ENCODE assay signal across 8 mouse cellular contexts in the genomic region with DNA sequence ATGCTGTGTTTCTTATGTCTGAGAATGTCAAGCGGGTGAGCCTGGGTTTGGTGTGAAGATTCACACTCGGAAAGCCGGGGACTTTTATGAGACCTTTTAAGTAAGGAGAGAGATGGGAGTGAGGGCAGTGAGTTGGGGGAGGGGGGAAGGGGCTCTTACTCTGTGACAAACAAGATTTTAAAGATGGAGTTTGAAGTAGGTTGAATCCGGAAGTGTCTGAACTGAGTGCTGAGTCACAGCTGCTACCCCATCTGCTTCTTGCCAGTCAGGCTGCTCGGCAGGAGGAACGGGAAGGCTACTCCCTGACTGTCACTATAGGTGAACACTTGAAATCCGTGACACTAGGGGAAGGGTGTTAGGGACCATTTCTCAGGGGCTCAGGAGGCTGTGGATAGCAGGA. TPM values are rescaled to one million over a fixed set of nuclear protein-coding genes. Genes with fewer than 3 reads are reported as not detected.
DNase-seq lines count a peak whose midpoint lies in the region; ATAC-seq lines count a peak whose summit lies in the region.

No protein-coding gene starts in this region.

- DNase-seq in hindbrain, embryonic 11.5 days (ENCODE audit: low spot score) = peak; percentile 18
- peak; percentile 60 to 61 for DNase-seq in frontal cortex, postnatal 36 days (ENCODE audit: low spot score in 2 of 2)
- DNase-seq in right cerebral cortex, postnatal 4 days = peak; percentile 22
- DNase-seq in cerebellum, adult 9-10 months = no peak

- WGBS in hindbrain, embryonic 11.5 days = 41% methylated on average over 7 of the region's 7 CpGs
- WGBS in hindbrain, embryonic 12.5 days = 34% methylated on average over 7 of the region's 7 CpGs

- ATAC-seq in hindbrain, embryonic 11.5 days (ENCODE audit: low FRiP score) = no peak
- ATAC-seq in hindbrain, embryonic 12.5 days (ENCODE audit: low FRiP score) = no peak
- no peak for ATAC-seq in inflammation-experienced regulatory T-cells, adult 6 months
- ATAC-seq in erythroid progenitor cell, adult 5-6 weeks (replicated peaks; ENCODE audit: low FRiP score, poor library complexity, severe bottlenecking) = no peak

- H3K9ac ChIP-seq in hindbrain, embryonic 11.5 days (ENCODE audit: low read depth, low read length) = no peak overlapping the region
- H3K9ac ChIP-seq in hindbrain, embryonic 12.5 days = no peak overlapping the region

- no peaks in the 10 kb centered on the region for H3K27me3 ChIP-seq in hindbrain, embryonic 11.5 days (ENCODE audit: control insufficient read depth, insufficient read depth, low read length)
- no peaks in the 10 kb centered on the region for H3K27me3 ChIP-seq in hindbrain, embryonic 12.5 days
- no peaks in the 10 kb centered on the region for H3K27me3 ChIP-seq in megakaryocyte, embryonic 14.5 days (replicated peaks)

- H3K4me3 ChIP-seq in hindbrain, embryonic 11.5 days (ENCODE audit: low read depth, low read length) = no peak overlapping the region
- no peak overlapping the region for H3K4me3 ChIP-seq in hindbrain, embryonic 12.5 days
- peak overlapping the region; percentile 84 for H3K4me3 ChIP-seq in megakaryocyte, embryonic 14.5 days (replicated peaks)

- no peak overlapping the region for H3K27ac ChIP-seq in hindbrain, embryonic 11.5 days (ENCODE audit: low read depth, low read length)
- H3K27ac ChIP-seq in hindbrain, embryonic 12.5 days = no peak overlapping the region

- H3K4me1 ChIP-seq in hindbrain, embryonic 11.5 days (replicated peaks; ENCODE audit: control insufficient read depth, insufficient read depth, low read length) = no peaks in the 10 kb centered on the region; the same call in 1 of the 2 replicates
- H3K4me1 ChIP-seq in hindbrain, embryonic 12.5 days = peaks cover 9% of the 10 kb centered on the region; the same call in 1 of the 2 replicates
- peaks cover 13% of the 10 kb centered on the region for H3K4me1 ChIP-seq in megakaryocyte, embryonic 14.5 days

- no peaks in the 10 kb centered on the region for H3K9me3 ChIP-seq in hindbrain, embryonic 11.5 days (ENCODE audit: control insufficient read depth, low read length)
- no peaks in the 10 kb centered on the region for H3K9me3 ChIP-seq in hindbrain, embryonic 12.5 days (replicated peaks)
- peaks cover 3% of the 10 kb centered on the region; the same call in 1 of the 2 replicates for H3K9me3 ChIP-seq in megakaryocyte, embryonic 14.5 days

- H3K36me3 ChIP-seq in hindbrain, embryonic 11.5 days (ENCODE audit: control insufficient read depth, insufficient read depth, low read length) = no peaks in the 10 kb centered on the region
- H3K36me3 ChIP-seq in hindbrain, embryonic 12.5 days = no peaks in the 10 kb centered on the region
- no peaks in the 10 kb centered on the region for H3K36me3 ChIP-seq in megakaryocyte, embryonic 14.5 days (replicated peaks; ENCODE audit: low read length)

- H3K4me2 ChIP-seq in hindbrain, embryonic 11.5 days (replicated peaks; ENCODE audit: low read depth, low read length) = no peak overlapping the region
- H3K4me2 ChIP-seq in hindbrain, embryonic 12.5 days (replicated peaks) = no peak overlapping the region

RNA-seq across cellular contexts. Expression of gene Gadl1, which starts 33.7 kb away (rescaled TPM):
- 0.31 and 0.50 TPM in 2 replicates for polyA plus RNA-seq in hindbrain, embryonic 11.5 days (2014; fragmentation: Nextera tagmentation; extraction: Ambion mirVana)
- 0.43 and 0.59 TPM in 2 replicates for polyA plus RNA-seq in hindbrain, embryonic 12.5 days (2016; fragmentation: Nextera tagmentation; extraction: Ambion mirVana)
- polyA plus RNA-seq in megakaryocyte, embryonic 14.5 days (2012; ENCODE audit: insufficient read depth, low replicate concordance) = not detected in 2 replicates
- polyA plus RNA-seq in inflammation-experienced regulatory T-cells, adult 6 months (2017; shearing (Covaris generic)) = not detected
- not detected in 2 replicates for total RNA-seq in erythroid progenitor cell, adult 5-6 weeks (2015; ENCODE audit: low replicate concordance)
- total RNA-seq in erythroid progenitor cell, adult 5-6 weeks (2017; ENCODE audit: low replicate concordance) = not detected in 2 replicates
